Mouse (Mus musculus) testis, postnatal 14 days (tissue): ENCODE data around the gene Prpf38b.
A peak's percentile ranks its signal among the peaks of the same experiment; 100 is the strongest.
"Not testable (repeated sequence)": the region's sequence is repeated elsewhere in the genome, so short reads cannot be mapped to it uniquely, and the experiment has no call there.

Experiments used
- DNase-seq: peaks from one replicate; pipeline ENCODE4 v3.0.0; 2021; ENCODE audit warnings: low spot score

Prpf38b gene

GRCm38 (mm10) chr3:108900681-108901080, 10.8 kb downstream of the Prpf38b start:
- no peak for DNase-seq

GRCm38 (mm10) chr3:108900147-108900546, 11.4 kb downstream of the Prpf38b start:
- no peak for DNase-seq

GRCm38 (mm10) chr3:108898640-108899039, 12.9 kb downstream of the Prpf38b start:
- no peak for DNase-seq

GRCm38 (mm10) chr3:108892914-108893313, 18.6 kb downstream of the Prpf38b start:
- DNase-seq, result no peak

- no peak for DNase-seq
These were observed 19.4 kb downstream of the Prpf38b start for GRCm38 (mm10) chr3:108892080-108892479.

GRCm38 (mm10) chr3:108889908-108890307, 21.6 kb downstream of the Prpf38b start, which contains the start of gene Fndc7:
TSS of gene Fndc7 (minus strand) at chr3:108890008.
- DNase-seq, result no peak

GRCm38 (mm10) chr3:108887618-108887975, 23.9 kb downstream of the Prpf38b start:
- no peak for DNase-seq

- no peak for DNase-seq
These were observed 24.5 kb downstream of the Prpf38b start for GRCm38 (mm10) chr3:108886934-108887617.

GRCm38 (mm10) chr3:108885686-108886530, 25.6 kb downstream of the Prpf38b start:
- DNase-seq, result peak; percentile 57

- DNase-seq, result no peak
These were observed 26.7 kb downstream of the Prpf38b start for GRCm38 (mm10) chr3:108884706-108885289.

GRCm38 (mm10) chr3:108883067-108883466, 28.5 kb downstream of the Prpf38b start:
- no peak for DNase-seq

- DNase-seq, result not testable (repeated sequence)
These were observed 29.7 kb downstream of the Prpf38b start for GRCm38 (mm10) chr3:108881873-108882272.

GRCm38 (mm10) chr3:108880544-108881507, 30.7 kb downstream of the Prpf38b start:
- DNase-seq, result no peak

- no peak for DNase-seq
These were observed 31.6 kb downstream of the Prpf38b start for GRCm38 (mm10) chr3:108879836-108880435.

- no peak for DNase-seq
These were observed 32.4 kb downstream of the Prpf38b start for GRCm38 (mm10) chr3:108879129-108879528.

- DNase-seq, result no peak
These were observed 40.9 kb downstream of the Prpf38b start for GRCm38 (mm10) chr3:108870631-108871030.

- DNase-seq, result no peak
These were observed 44.1 kb downstream of the Prpf38b start for GRCm38 (mm10) chr3:108867449-108867848.

GRCm38 (mm10) chr3:108865676-108866075, 45.9 kb downstream of the Prpf38b start:
- no peak for DNase-seq

- DNase-seq, result no peak
These were observed 46.4 kb downstream of the Prpf38b start for GRCm38 (mm10) chr3:108865129-108865528.

- DNase-seq, result no peak
These were observed 48.4 kb downstream of the Prpf38b start for GRCm38 (mm10) chr3:108863091-108863490.

GRCm38 (mm10) chr3:108862282-108862681, 49.2 kb downstream of the Prpf38b start:
- not testable (repeated sequence) for DNase-seq
